Mouse (Mus musculus): Measurements from ENCODE around the gene Jmjd6. TPM values are rescaled to one million over a fixed set of nuclear protein-coding genes. Genes with fewer than 3 reads are reported as not detected.

Jmjd6 gene
- polyA plus RNA-seq, 1 experiment from 2014 or later = 102 TPM

GRCm38 (mm10) chr11:116873987-116874386 lies 30.7 kb upstream of the Jmjd6 start:
- H3K4me1 ChIP-seq (replicated peaks; ENCODE audit: control insufficient read depth, insufficient read depth, low read length) = no peaks in the 10 kb centered on the region
- H3K9me3 ChIP-seq (ENCODE audit: control insufficient read depth, low read length) = no peaks in the 10 kb centered on the region
- H3K4me3 ChIP-seq (ENCODE audit: low read depth, low read length) = no peak overlapping the region
- H3K27me3 ChIP-seq (replicated peaks; ENCODE audit: control insufficient read depth, insufficient read depth, low read length) = no peaks in the 10 kb centered on the region
- peaks cover 3% of the 10 kb centered on the region; the same call in 1 of the 2 replicates for H3K36me3 ChIP-seq (ENCODE audit: control insufficient read depth, insufficient read depth, low read length)
- H3K9ac ChIP-seq (ENCODE audit: low read depth, low read length) = no peak overlapping the region
- H3K4me2 ChIP-seq = no peak overlapping the region
- no peak overlapping the region for H3K27ac ChIP-seq (ENCODE audit: low read depth, low read length)
- 93% methylated on average over 20 of the region's 20 CpGs for WGBS
- ATAC-seq (replicated peaks; ENCODE audit: low FRiP score) = no peak
- DNase-seq (ENCODE audit: low spot score) = no peak

GRCm38 (mm10) chr11:116871538-116871937 lies 28.3 kb upstream of the Jmjd6 start:
- Histone ChIP-seq H3K4me3 (ENCODE audit: low read depth, low read length) (no peak overlapping the region), H3K27me3 (replicated peaks; ENCODE audit: control insufficient read depth, insufficient read depth, low read length) (no peaks in the 10 kb centered on the region), H3K36me3 (ENCODE audit: control insufficient read depth, insufficient read depth, low read length) (peaks cover 4% of the 10 kb centered on the region; the same call in 1 of the 2 replicates), H3K9me3 (ENCODE audit: control insufficient read depth, low read length) (no peaks in the 10 kb centered on the region), H3K4me2 (no peak overlapping the region), H3K9ac (ENCODE audit: low read depth, low read length) (no peak overlapping the region), H3K27ac (ENCODE audit: low read depth, low read length) (no peak overlapping the region), H3K4me1 (replicated peaks; ENCODE audit: control insufficient read depth, insufficient read depth, low read length) (no peaks in the 10 kb centered on the region)
- DNase-seq (ENCODE audit: low spot score) (no peak), ATAC-seq (replicated peaks; ENCODE audit: low FRiP score) (no peak)
- WGBS = 89% methylated on average over 9 of the region's 9 CpGs

- Histone ChIP-seq H3K4me3 (ENCODE audit: low read depth, low read length) (no peak overlapping the region), H3K27ac (ENCODE audit: low read depth, low read length) (no peak overlapping the region), H3K4me2 (no peak overlapping the region), H3K9me3 (ENCODE audit: control insufficient read depth, low read length) (no peaks in the 10 kb centered on the region), H3K27me3 (replicated peaks; ENCODE audit: control insufficient read depth, insufficient read depth, low read length) (no peaks in the 10 kb centered on the region), H3K4me1 (replicated peaks; ENCODE audit: control insufficient read depth, insufficient read depth, low read length) (peaks cover under 1% of the 10 kb centered on the region; the same call in 1 of the 2 replicates), H3K9ac (ENCODE audit: low read depth, low read length) (no peak overlapping the region), H3K36me3 (ENCODE audit: control insufficient read depth, insufficient read depth, low read length) (peaks cover 8% of the 10 kb centered on the region; the same call in 1 of the 2 replicates)
- no peak for DNase-seq (ENCODE audit: low spot score)
- ATAC-seq (replicated peaks; ENCODE audit: low FRiP score) = no peak
- 77% methylated on average over 4 of the region's 4 CpGs for WGBS
Observed at GRCm38 (mm10) chr11:116869641-116870040, 26.4 kb upstream of the Jmjd6 start.

GRCm38 (mm10) chr11:116869223-116869622 lies 26.0 kb upstream of the Jmjd6 start:
- Histone ChIP-seq H3K27me3 (replicated peaks; ENCODE audit: control insufficient read depth, insufficient read depth, low read length) (no peaks in the 10 kb centered on the region), H3K4me2 (no peak overlapping the region), H3K4me3 (ENCODE audit: low read depth, low read length) (no peak overlapping the region), H3K27ac (ENCODE audit: low read depth, low read length) (no peak overlapping the region), H3K9me3 (ENCODE audit: control insufficient read depth, low read length) (no peaks in the 10 kb centered on the region), H3K9ac (ENCODE audit: low read depth, low read length) (no peak overlapping the region), H3K4me1 (replicated peaks; ENCODE audit: control insufficient read depth, insufficient read depth, low read length) (peaks cover 4% of the 10 kb centered on the region), H3K36me3 (ENCODE audit: control insufficient read depth, insufficient read depth, low read length) (peaks cover 8% of the 10 kb centered on the region; the same call in 1 of the 2 replicates)
- 91% methylated on average over 8 of the region's 8 CpGs for WGBS
- ATAC-seq (replicated peaks; ENCODE audit: low FRiP score) = no peak
- DNase-seq (ENCODE audit: low spot score) = no peak

- H3K27me3 ChIP-seq (replicated peaks; ENCODE audit: control insufficient read depth, insufficient read depth, low read length) = no peaks in the 10 kb centered on the region
- no peak overlapping the region for H3K9ac ChIP-seq (ENCODE audit: low read depth, low read length)
- H3K4me1 ChIP-seq (replicated peaks; ENCODE audit: control insufficient read depth, insufficient read depth, low read length) = peaks cover 6% of the 10 kb centered on the region
- no peak overlapping the region for H3K27ac ChIP-seq (ENCODE audit: low read depth, low read length)
- DNase-seq (ENCODE audit: low spot score) = no peak
- ATAC-seq (replicated peaks; ENCODE audit: low FRiP score) = no peak
- H3K36me3 ChIP-seq (ENCODE audit: control insufficient read depth, insufficient read depth, low read length) = peaks cover 5% of the 10 kb centered on the region; the same call in 1 of the 2 replicates
- WGBS = 72% methylated on average over 3 of the region's 3 CpGs
- H3K4me3 ChIP-seq (ENCODE audit: low read depth, low read length) = no peak overlapping the region
- H3K9me3 ChIP-seq (ENCODE audit: control insufficient read depth, low read length) = no peaks in the 10 kb centered on the region
- H3K4me2 ChIP-seq = no peak overlapping the region
Observed at GRCm38 (mm10) chr11:116868129-116868528, 24.9 kb upstream of the Jmjd6 start.

GRCm38 (mm10) chr11:116865945-116866585 lies 22.8 kb upstream of the Jmjd6 start:
- DNase-seq (ENCODE audit: low spot score) (no peak), ATAC-seq (replicated peaks; ENCODE audit: low FRiP score) (no peak)
- H3K36me3 ChIP-seq (ENCODE audit: control insufficient read depth, insufficient read depth, low read length) = peaks cover 7% of the 10 kb centered on the region
- H3K9me3 ChIP-seq (ENCODE audit: control insufficient read depth, low read length) = no peaks in the 10 kb centered on the region
- H3K4me2 ChIP-seq = no peak overlapping the region
- H3K27me3 ChIP-seq (replicated peaks; ENCODE audit: control insufficient read depth, insufficient read depth, low read length) = no peaks in the 10 kb centered on the region
- no peak overlapping the region for H3K4me3 ChIP-seq (ENCODE audit: low read depth, low read length)
- no peak overlapping the region for H3K9ac ChIP-seq (ENCODE audit: low read depth, low read length)
- peaks cover 6% of the 10 kb centered on the region for H3K4me1 ChIP-seq (replicated peaks; ENCODE audit: control insufficient read depth, insufficient read depth, low read length)
- no peak overlapping the region for H3K27ac ChIP-seq (ENCODE audit: low read depth, low read length)
- WGBS = 78% methylated on average over 12 of the region's 12 CpGs

- H3K9me3 ChIP-seq (ENCODE audit: control insufficient read depth, low read length) = no peaks in the 10 kb centered on the region
- H3K4me1 ChIP-seq (replicated peaks; ENCODE audit: control insufficient read depth, insufficient read depth, low read length) = peaks cover 6% of the 10 kb centered on the region
- H3K9ac ChIP-seq (ENCODE audit: low read depth, low read length) = no peak overlapping the region
- no peak overlapping the region for H3K4me2 ChIP-seq
- H3K27me3 ChIP-seq (replicated peaks; ENCODE audit: control insufficient read depth, insufficient read depth, low read length) = no peaks in the 10 kb centered on the region
- H3K27ac ChIP-seq (ENCODE audit: low read depth, low read length) = no peak overlapping the region
- H3K4me3 ChIP-seq (ENCODE audit: low read depth, low read length) = no peak overlapping the region
- DNase-seq (ENCODE audit: low spot score) (no peak), ATAC-seq (replicated peaks; ENCODE audit: low FRiP score) (no peak)
- peaks cover 7% of the 10 kb centered on the region for H3K36me3 ChIP-seq (ENCODE audit: control insufficient read depth, insufficient read depth, low read length)
- 60% methylated on average over 10 of the region's 10 CpGs for WGBS
Observed at GRCm38 (mm10) chr11:116864444-116864843, 21.2 kb upstream of the Jmjd6 start.

GRCm38 (mm10) chr11:116857183-116857850 lies 14.1 kb upstream of the Jmjd6 start:
- no peaks in the 10 kb centered on the region for H3K9me3 ChIP-seq (ENCODE audit: control insufficient read depth, low read length)
- DNase-seq (ENCODE audit: low spot score) (no peak), ATAC-seq (replicated peaks; ENCODE audit: low FRiP score) (no peak)
- H3K4me1 ChIP-seq (replicated peaks; ENCODE audit: control insufficient read depth, insufficient read depth, low read length) = peaks cover 10% of the 10 kb centered on the region
- peaks cover 2% of the 10 kb centered on the region; the same call in 1 of the 2 replicates for H3K36me3 ChIP-seq (ENCODE audit: control insufficient read depth, insufficient read depth, low read length)
- no peak overlapping the region for H3K4me2 ChIP-seq
- WGBS = 55% methylated on average over 12 of the region's 12 CpGs
- no peak overlapping the region for H3K9ac ChIP-seq (ENCODE audit: low read depth, low read length)
- H3K27me3 ChIP-seq (replicated peaks; ENCODE audit: control insufficient read depth, insufficient read depth, low read length) = no peaks in the 10 kb centered on the region
- H3K27ac ChIP-seq (ENCODE audit: low read depth, low read length) = no peak overlapping the region
- H3K4me3 ChIP-seq (ENCODE audit: low read depth, low read length) = no peak overlapping the region

- H3K27ac ChIP-seq (ENCODE audit: low read depth, low read length) = no peak overlapping the region
- no peaks in the 10 kb centered on the region for H3K27me3 ChIP-seq (replicated peaks; ENCODE audit: control insufficient read depth, insufficient read depth, low read length)
- ATAC-seq (replicated peaks; ENCODE audit: low FRiP score) = no peak
- 29% methylated on average over 10 of the region's 10 CpGs for WGBS
- H3K4me3 ChIP-seq (ENCODE audit: low read depth, low read length) = peak overlapping the region; percentile 100
- peaks cover 12% of the 10 kb centered on the region for H3K36me3 ChIP-seq (ENCODE audit: control insufficient read depth, insufficient read depth, low read length)
- no peaks in the 10 kb centered on the region for H3K9me3 ChIP-seq (ENCODE audit: control insufficient read depth, low read length)
- peak overlapping the region; percentile 88 for H3K4me2 ChIP-seq
- peak overlapping the region; percentile 100 for H3K9ac ChIP-seq (ENCODE audit: low read depth, low read length)
- H3K4me1 ChIP-seq (replicated peaks; ENCODE audit: control insufficient read depth, insufficient read depth, low read length) = peaks cover 17% of the 10 kb centered on the region
- no peak for DNase-seq (ENCODE audit: low spot score)
Observed at GRCm38 (mm10) chr11:116854279-116854678, 11.0 kb upstream of the Jmjd6 start.

All from liver, embryonic 11.5 days (tissue).